Mouse (Mus musculus) left cerebral cortex, adult 2 months (tissue): Measurements from ENCODE around the gene Olfr382. TPM values are rescaled to one million over a fixed set of nuclear protein-coding genes. Genes with fewer than 3 reads are reported as not detected.
"Not testable (repeated sequence)": the region's sequence is repeated elsewhere in the genome, so short reads cannot be mapped to it uniquely, and the experiment has no call there.

Source experiments
- DNase-seq, 2 experiments: peaks; one replicate each; pipeline ENCODE4 v3.0.0; 2021 to 2022; ENCODE audit warnings: low spot score in 2 of 2, mixed read lengths in 1 of 2; ENCODE audit errors: extremely low spot score in 1 of 2
- H3K27ac ChIP-seq: fragments of 200-600 bp; 2 replicates; pipeline ENCODE4 v1.8.1; 2022
- H3K4me3 ChIP-seq: fragments of 200-600 bp; 2 replicates; pipeline ENCODE4 v1.8.1; 2022
- CTCF ChIP-seq: fragments of 200-600 bp; IDR thresholded peaks from 2 replicates; pipeline ENCODE4 v1.8.1; 2022; ENCODE audit warnings: antibody characterized with exemption, mild to moderate bottlenecking, moderate library complexity
- intact Hi-C: fragments of 180-260 bp; cut with DNase I; formaldehyde crosslinking; loops from one replicate; pipeline ENCODE4 v1.15.1; 2025
- long read RNA-seq, 2 experiments: library from polyadenylated mRNA; stranded (forward); transcript quantifications; one replicate each; pipeline ENCODE4 v2.0.0; 2021; ENCODE audit warnings: borderline mapping rate in 2 of 2
- total RNA-seq, 2 experiments: library from RNA; stranded (reverse); gene quantifications; 2 replicates each; pipeline ENCODE4 v1.2.3; 2021

Gene Olfr382
- not detected for total RNA-seq
- long read RNA-seq, experiment 1: 0 reads
- long read RNA-seq, experiment 2: 0 reads

- DNase-seq: no peak
- H3K4me3 ChIP-seq: no peak within 1 kb of the TSS
- H3K27ac ChIP-seq: no peak within 1 kb of the TSS
- intact Hi-C loops: no loop called here
- no peak for TF ChIP-seq CTCF
Measured at GRCm38 (mm10) chr11:73517097-73517496, at the start of gene Olfr382. Gene Olfr382, minus strand, starts transcription at chr11:73517197.

- DNase-seq, H3K27ac ChIP-seq, intact Hi-C loops, H3K4me3 ChIP-seq: not testable (repeated sequence)
Measured at GRCm38 (mm10) chr11:73528971-73529370, 12.0 kb upstream of the Olfr382 start.

- DNase-seq: no peak
- TF ChIP-seq CTCF: no peak
- Histone ChIP-seq H3K27ac (no peak within 1 kb of the TSS), H3K4me3 (no peak within 1 kb of the TSS)
- intact Hi-C loops: no loop called here
Measured at GRCm38 (mm10) chr11:73491503-73491902, 25.5 kb downstream of the Olfr382 start, which contains the start of gene Olfr381. Gene Olfr381, minus strand, starts transcription at chr11:73491603.

Other genes starting within 250 kb of the Olfr382 start
- gene Trpv3, start 249.8 kb downstream of the Olfr382 start, total RNA-seq: under 1 TPM; 0.26 to 0.50 TPM
- gene Aspa, start 187.6 kb downstream of the Olfr382 start, total RNA-seq: 10 to 100 TPM in 1 of 2 experiments, 1 to 10 TPM in 1; 8.9 to 10.4 TPM
- gene Gm49340, start 187.5 kb downstream of the Olfr382 start, total RNA-seq: not detected
- gene Spata22, start 187.5 kb downstream of the Olfr382 start, total RNA-seq: not detected
- not detected for gene Olfr20, start 166.4 kb downstream of the Olfr382 start, total RNA-seq
- gene Olfr376, start 146.0 kb downstream of the Olfr382 start, total RNA-seq: not detected
- not detected for gene Olfr1, start 117.6 kb downstream of the Olfr382 start, total RNA-seq
- gene Olfr378, start 88.7 kb downstream of the Olfr382 start, total RNA-seq: not detected
- gene Olfr380, start 59.7 kb downstream of the Olfr382 start, total RNA-seq: not detected
- gene Olfr381, start 25.6 kb downstream of the Olfr382 start, total RNA-seq: not detected
- not detected for gene Olfr385, start 75.8 kb upstream of the Olfr382 start, total RNA-seq
- gene Olfr384, start 81.4 kb upstream of the Olfr382 start, total RNA-seq: not detected
- gene Zfp735, start 171.6 kb upstream of the Olfr382 start, total RNA-seq: not detected